Mouse (Mus musculus) cerebellum, postnatal 14 days (tissue): Measurements from ENCODE around the gene Olfr2.
"Not testable (repeated sequence)": the region's sequence is repeated elsewhere in the genome, so short reads cannot be mapped to it uniquely, and the experiment has no call there.

Source experiments
- DNase-seq, 2 experiments: peaks; one replicate each; pipeline ENCODE4 v3.0.0; 2021; ENCODE audit warnings: mixed read lengths in 2 of 2

Gene Olfr2

GRCm38 (mm10) chr7:107005972-107006371, at the start of gene Olfr2:
Gene Olfr2, minus strand, starts transcription at chr7:107006072.
- no peak for DNase-seq

DNA sequence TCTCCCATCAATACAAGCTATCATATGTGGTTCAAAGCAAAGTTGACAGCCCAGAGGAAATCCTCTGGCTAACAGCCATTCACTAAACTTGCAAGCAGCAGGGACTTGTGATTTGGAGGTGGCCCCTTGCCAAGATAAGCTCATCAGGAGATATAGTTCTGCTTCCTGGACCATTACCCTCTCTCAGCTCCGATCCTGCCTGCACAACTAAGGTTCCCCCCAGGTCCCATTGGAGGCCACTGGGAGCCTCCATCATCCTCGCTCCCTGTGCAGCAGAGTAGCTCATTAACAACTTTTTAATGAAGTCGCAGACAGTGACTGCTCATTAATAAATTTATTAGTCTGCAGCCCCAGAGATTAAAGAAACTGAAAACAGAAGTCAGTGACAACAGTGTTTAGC, 41.7 kb upstream of the Olfr2 start:
- no peak for DNase-seq

- peak; percentile 52 for DNase-seq
Observed at GRCm38 (mm10) chr7:107045833-107046232, 40.0 kb upstream of the Olfr2 start.

DNA sequence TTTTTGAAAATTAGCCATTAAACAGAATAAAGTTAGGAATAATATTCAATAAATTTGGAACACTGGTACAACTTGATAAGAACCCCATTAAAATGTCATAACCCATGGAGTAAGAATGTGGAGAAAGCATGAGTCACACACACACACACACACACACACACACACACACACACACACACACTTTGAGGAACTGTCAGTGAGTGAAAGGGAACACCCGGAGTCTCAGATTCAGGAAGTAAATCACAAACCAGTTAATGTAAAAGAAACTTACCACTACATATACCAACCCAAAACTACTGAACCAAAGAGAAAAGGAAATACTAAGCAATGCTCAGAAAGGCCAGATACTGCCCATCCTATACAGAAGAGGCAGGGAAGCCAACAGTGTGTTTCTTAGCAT, 38.5 kb upstream of the Olfr2 start:
- no peak for DNase-seq

- no peak for DNase-seq
Observed at GRCm38 (mm10) chr7:107043136-107043535, 37.3 kb upstream of the Olfr2 start.

DNA sequence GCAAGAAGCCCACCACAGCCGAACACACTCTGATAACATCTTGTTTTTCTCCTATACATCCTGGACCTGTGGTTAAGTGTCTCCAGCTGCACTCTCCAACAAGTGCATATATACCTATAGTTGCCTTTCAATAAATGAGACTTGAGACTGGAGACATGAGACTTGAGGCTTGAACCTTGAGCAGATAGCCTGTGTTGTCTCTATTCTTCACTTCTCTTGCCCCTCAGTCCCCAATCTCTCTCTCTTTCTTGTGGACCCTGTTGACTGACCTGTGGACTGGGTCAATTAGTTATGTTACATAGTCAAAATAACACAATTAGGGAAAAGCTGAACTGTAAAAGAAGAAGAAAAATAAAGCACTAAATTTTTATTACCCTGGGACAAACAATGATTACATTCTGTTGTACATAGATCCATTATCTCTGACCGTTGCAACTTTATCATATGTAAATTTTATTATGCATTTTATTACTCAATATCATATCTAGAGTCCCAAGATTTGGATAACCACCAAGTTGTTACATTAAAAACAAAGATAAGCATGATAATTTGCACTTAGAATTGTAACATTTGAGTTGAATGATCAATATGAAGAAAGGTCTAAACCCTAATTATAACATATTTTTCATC, 34.2 kb upstream of the Olfr2 start:
- no peak for DNase-seq

GRCm38 (mm10) chr7:107030874-107031273, 25.0 kb upstream of the Olfr2 start, which contains the start of gene Olfr713:
Gene Olfr713, plus strand, starts transcription at chr7:107031174.
- no peak for DNase-seq

DNA sequence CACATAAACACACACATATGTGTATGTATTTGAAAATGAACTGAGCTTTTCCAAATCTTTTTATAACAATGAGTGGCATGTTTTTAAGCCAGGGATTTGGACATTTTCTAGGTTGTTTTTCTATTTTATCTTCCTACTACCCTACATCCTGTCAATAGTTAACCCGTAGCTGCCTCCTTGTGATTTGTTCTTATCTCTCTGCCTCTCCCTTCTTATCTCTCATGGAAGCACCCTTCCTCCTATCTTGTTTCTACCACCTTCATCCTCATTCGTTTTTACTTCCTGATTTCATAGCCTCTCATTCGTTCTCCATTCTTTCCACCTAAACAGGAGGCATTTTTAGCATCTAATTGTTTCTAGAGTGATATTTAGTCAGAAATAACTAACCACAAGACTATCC, 1.7 kb downstream of the Olfr2 start:
- no peak for DNase-seq

DNA sequence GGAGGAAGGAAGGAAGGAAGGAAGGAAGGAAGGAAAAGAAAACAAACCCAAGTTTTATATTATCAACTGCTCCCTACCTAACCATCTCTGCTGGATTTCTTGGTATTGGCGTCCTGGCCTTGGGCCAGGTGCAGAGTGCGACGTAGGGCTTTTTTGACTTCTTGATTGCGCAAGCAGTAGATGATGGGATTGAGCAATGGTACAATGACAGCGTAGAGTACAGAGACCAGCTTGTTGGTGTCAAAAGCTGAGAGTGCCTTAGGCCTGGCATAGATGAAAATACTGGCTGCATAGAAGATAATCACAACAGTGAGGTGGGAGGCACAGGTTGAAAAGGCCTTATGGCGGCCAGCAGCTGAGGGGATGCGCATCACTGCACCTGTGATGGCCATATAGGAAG, 5.1 kb downstream of the Olfr2 start:
- DNase-seq = no peak

DNA sequence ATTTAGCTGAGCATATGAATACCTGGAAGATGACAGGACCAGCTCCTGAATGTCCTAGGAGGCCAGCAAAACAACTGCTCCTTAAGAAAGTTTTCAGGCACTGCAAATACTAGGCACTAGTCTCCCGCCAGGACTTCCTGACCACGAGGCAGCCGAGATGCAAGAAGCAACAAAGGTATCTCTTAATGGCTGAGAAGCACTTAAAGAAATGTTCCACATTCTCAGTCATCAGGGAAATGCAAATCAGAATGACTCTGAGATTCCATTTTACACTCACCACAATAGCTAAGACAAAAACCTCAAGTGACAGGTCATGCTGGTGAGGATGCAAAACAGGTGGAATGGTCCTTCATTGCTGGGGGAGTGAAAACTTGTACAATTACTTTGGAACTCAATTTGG, 20.6 kb downstream of the Olfr2 start:
- no peak for DNase-seq

- no peak for DNase-seq
Observed at GRCm38 (mm10) chr7:106975353-106975752, 30.5 kb downstream of the Olfr2 start, which contains the start of gene Olfr711. Gene Olfr711, minus strand, starts transcription at chr7:106975453.

DNA sequence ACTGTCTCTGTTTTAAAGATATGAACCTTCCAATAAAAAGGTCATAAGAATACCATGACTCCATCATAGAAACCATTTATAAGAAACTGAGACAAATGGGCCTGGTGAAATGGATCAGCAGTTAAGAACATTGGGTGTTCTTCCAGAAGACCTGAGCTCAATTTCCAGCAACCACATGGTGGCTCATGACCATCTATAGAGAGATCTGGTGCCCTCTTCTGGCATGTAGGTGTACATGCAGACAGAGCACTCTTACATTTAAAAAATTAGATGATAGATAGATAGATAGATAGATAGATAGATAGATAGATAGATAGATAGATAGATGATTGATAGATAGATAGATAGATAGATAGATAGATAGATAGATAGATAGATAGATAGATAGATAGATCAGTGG, 38.4 kb downstream of the Olfr2 start:
- not testable (repeated sequence) for DNase-seq

- DNase-seq = no peak
Observed at GRCm38 (mm10) chr7:106963837-106964236, 42.0 kb downstream of the Olfr2 start, which contains the start of gene Olfr6. Gene Olfr6, minus strand, starts transcription at chr7:106963937.

DNA sequence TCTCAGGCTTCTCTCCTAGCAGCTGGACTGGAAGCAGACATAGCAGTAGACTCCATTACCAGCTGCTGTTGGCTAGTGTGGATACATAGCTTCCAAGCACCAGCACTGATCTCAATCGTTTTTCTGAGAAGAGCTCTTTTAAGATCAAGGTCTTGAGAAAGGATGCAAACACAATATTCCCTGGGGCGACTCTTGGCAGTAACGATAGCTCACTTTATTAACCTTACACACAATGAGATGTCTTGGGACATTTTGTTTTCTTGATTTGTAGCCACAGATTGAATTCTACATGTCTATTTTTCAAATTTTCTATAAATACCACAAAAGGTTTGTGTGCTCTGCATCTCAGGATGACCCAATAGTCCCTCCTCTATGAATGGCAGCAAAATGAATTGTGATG, 57.7 kb downstream of the Olfr2 start, which contains the start of gene Olfr710:
Olfr710 (minus strand) TSS at position 101 of the 400 bp plus-strand sequence.
- DNase-seq = no peak
